Mouse (Mus musculus) G1E (cell line): ENCODE measurements around the gene 3425401B19Rik. TPM values are rescaled to one million over a fixed set of nuclear protein-coding genes. Genes with fewer than 3 reads are reported as not detected.

Experiments
- ATAC-seq: 2 replicates; pipeline ENCODE4 v1.8.0; 2016; ENCODE audit warnings: mild to moderate bottlenecking; ENCODE audit not compliant: insufficient number of reproducible peaks, poor library complexity, low FRiP score, severe bottlenecking; ENCODE audit errors: extremely low read depth
- DNase-seq: peaks from one replicate; pipeline ENCODE4 v3.0.0; 2012; ENCODE audit warnings: low spot score
- H3K27me3 ChIP-seq: 2 replicates; pipeline ENCODE4 v1.6.1; 2012; ENCODE audit warnings: mild to moderate bottlenecking, low read length, inconsistent platforms; ENCODE audit not compliant: insufficient read depth
- H3K36me3 ChIP-seq: replicated peaks from 2 replicates; pipeline ENCODE3; 2012; ENCODE audit warnings: mild to moderate bottlenecking, inconsistent platforms
- H3K4me1 ChIP-seq: 2 replicates; pipeline ENCODE4 v1.6.1; 2012; ENCODE audit warnings: low read depth, low read length, inconsistent platforms, mixed read lengths; ENCODE audit not compliant: insufficient read depth
- H3K4me3 ChIP-seq: 2 replicates; pipeline ENCODE4 v1.5.1; 2012; ENCODE audit warnings: low read depth, mild to moderate bottlenecking, inconsistent platforms, low read length, moderate library complexity, mixed read lengths
- H3K9me3 ChIP-seq: replicated peaks from 2 replicates; pipeline ENCODE4 v1.6.1; 2012; ENCODE audit warnings: inconsistent platforms
- CTCF ChIP-seq: IDR thresholded peaks from 2 replicates; pipeline ENCODE4 v1.5.1; 2012; ENCODE audit warnings: low read depth, low read length, inconsistent platforms, mixed read lengths
- GATA1 ChIP-seq: IDR thresholded peaks from 2 replicates; pipeline ENCODE4 v1.6.1; 2012; ENCODE audit warnings: borderline replicate concordance, low read length, inconsistent platforms, mixed read lengths
- GATA2 ChIP-seq: IDR thresholded peaks from 2 replicates; pipeline ENCODE4 v1.6.1; 2012; ENCODE audit warnings: low read depth, low read length, inconsistent platforms, borderline replicate concordance
- POLR2AphosphoS5 ChIP-seq: IDR thresholded peaks from 2 replicates; pipeline ENCODE4 v1.6.1; 2012; ENCODE audit warnings: low read depth, low read length, inconsistent platforms; ENCODE audit not compliant: insufficient replicate concordance
- TAL1 ChIP-seq: conservative IDR thresholded peaks from 2 replicates; pipeline ENCODE4 v1.6.1; 2012; ENCODE audit warnings: low read depth, low read length, inconsistent platforms, mixed read lengths
- polyA plus RNA-seq: library from polyadenylated mRNA; stranded (reverse); fragments of >175 nt; gene quantifications from 2 replicates; pipeline ENCODE4 v1.2.3, GENCODE M21; 2012
- total RNA-seq, 2 experiments: library from RNA; stranded (forward) in 1 of 2; stranded (reverse) in 1 of 2; fragments of 200-1000 nt in 1 of 2; fragments of >200 nt in 1 of 2; fragmentation: Nextera tagmentation in 1 of 2; gene quantifications; 2 replicates each; pipeline ENCODE4 v1.2.3; 2014 to 2017

3425401B19Rik gene
- total and polyA plus RNA-seq, 3 experiments, result 0.05 TPM; not detected in 2

- H3K4me3 ChIP-seq, result no peak overlapping the region
- ATAC-seq (no peak), DNase-seq (no peak)
- H3K4me1 ChIP-seq, result no peaks in the 10 kb centered on the region
- no peaks in the 10 kb centered on the region for H3K36me3 ChIP-seq
- TF ChIP-seq GATA2 (no peak), TAL1 (no peak), CTCF (no peak), GATA1 (no peak), POLR2AphosphoS5 (no peak)
- H3K9me3 ChIP-seq, result peaks cover 23% of the 10 kb centered on the region
- H3K27me3 ChIP-seq, result no peaks in the 10 kb centered on the region
These were observed 52.0 kb downstream of the 3425401B19Rik start for GRCm38 (mm10) chr14:32632908-32633600.

GRCm38 (mm10) chr14:32628584-32628983 lies 56.5 kb downstream of the 3425401B19Rik start:
- no peak for ATAC-seq
- H3K4me1 ChIP-seq, result no peaks in the 10 kb centered on the region
- H3K9me3 ChIP-seq, result peaks cover 18% of the 10 kb centered on the region
- H3K27me3 ChIP-seq, result no peaks in the 10 kb centered on the region
- DNase-seq, result no peak
- TF ChIP-seq GATA2, result no peak
- no peak for TF ChIP-seq GATA1
- no peak for TF ChIP-seq TAL1
- H3K36me3 ChIP-seq, result no peaks in the 10 kb centered on the region
- no peak overlapping the region for H3K4me3 ChIP-seq

- no peak for TF ChIP-seq GATA1
- no peak for TF ChIP-seq CTCF
- TF ChIP-seq GATA2, result no peak
- TF ChIP-seq POLR2AphosphoS5, result no peak
- no peak for TF ChIP-seq TAL1
- Histone ChIP-seq H3K36me3 (no peaks in the 10 kb centered on the region), H3K4me3 (no peak overlapping the region), H3K27me3 (no peaks in the 10 kb centered on the region), H3K4me1 (no peaks in the 10 kb centered on the region), H3K9me3 (peaks cover 18% of the 10 kb centered on the region)
- ATAC-seq (no peak), DNase-seq (no peak)
These were observed 57.8 kb downstream of the 3425401B19Rik start for GRCm38 (mm10) chr14:32627271-32627670.

- H3K27me3 ChIP-seq, result no peaks in the 10 kb centered on the region
- H3K4me3 ChIP-seq, result no peak overlapping the region
- no peaks in the 10 kb centered on the region for H3K36me3 ChIP-seq
- no peak for TF ChIP-seq CTCF
- no peak for TF ChIP-seq TAL1
- TF ChIP-seq GATA1, result no peak
- H3K9me3 ChIP-seq, result peaks cover 16% of the 10 kb centered on the region
- ATAC-seq, result no peak
- no peak for DNase-seq
- no peaks in the 10 kb centered on the region for H3K4me1 ChIP-seq
These were observed 60.3 kb downstream of the 3425401B19Rik start for GRCm38 (mm10) chr14:32624811-32625210.

- Histone ChIP-seq H3K36me3 (no peaks in the 10 kb centered on the region), H3K4me1 (no peaks in the 10 kb centered on the region), H3K27me3 (no peaks in the 10 kb centered on the region), H3K9me3 (peaks cover 12% of the 10 kb centered on the region), H3K4me3 (no peak overlapping the region)
- no peak for TF ChIP-seq TAL1
- no peak for TF ChIP-seq CTCF
- TF ChIP-seq GATA1, result no peak
- TF ChIP-seq GATA2, result no peak
- no peak for TF ChIP-seq POLR2AphosphoS5
- no peak for DNase-seq
- no peak for ATAC-seq
These were observed 60.8 kb downstream of the 3425401B19Rik start for GRCm38 (mm10) chr14:32624245-32624644.

- Histone ChIP-seq H3K27me3 (no peaks in the 10 kb centered on the region), H3K4me3 (no peak overlapping the region), H3K4me1 (no peaks in the 10 kb centered on the region), H3K9me3 (peaks cover 9% of the 10 kb centered on the region), H3K36me3 (no peaks in the 10 kb centered on the region)
- DNase-seq (no peak), ATAC-seq (no peak)
- TF ChIP-seq CTCF, result no peak
These were observed 67.8 kb downstream of the 3425401B19Rik start for GRCm38 (mm10) chr14:32617253-32617652.

- Histone ChIP-seq H3K4me3 (no peak overlapping the region), H3K36me3 (no peaks in the 10 kb centered on the region), H3K4me1 (no peaks in the 10 kb centered on the region), H3K27me3 (no peaks in the 10 kb centered on the region), H3K9me3 (peaks cover 10% of the 10 kb centered on the region)
- no peak for ATAC-seq
- TF ChIP-seq TAL1, result no peak
- no peak for TF ChIP-seq CTCF
- no peak for TF ChIP-seq GATA2
- no peak for TF ChIP-seq POLR2AphosphoS5
- TF ChIP-seq GATA1, result no peak
- DNase-seq, result no peak
These were observed 75.7 kb downstream of the 3425401B19Rik start for GRCm38 (mm10) chr14:32609392-32609791.
